Mouse (Mus musculus): ENCODE measurements at regions not wholly inside any gene's neighbourhood (a gene's known extent, or its start where the extent isn't known, plus 50 kb on each side); places are given as distances from the start of the nearest gene placed in this dataset.

DNA sequence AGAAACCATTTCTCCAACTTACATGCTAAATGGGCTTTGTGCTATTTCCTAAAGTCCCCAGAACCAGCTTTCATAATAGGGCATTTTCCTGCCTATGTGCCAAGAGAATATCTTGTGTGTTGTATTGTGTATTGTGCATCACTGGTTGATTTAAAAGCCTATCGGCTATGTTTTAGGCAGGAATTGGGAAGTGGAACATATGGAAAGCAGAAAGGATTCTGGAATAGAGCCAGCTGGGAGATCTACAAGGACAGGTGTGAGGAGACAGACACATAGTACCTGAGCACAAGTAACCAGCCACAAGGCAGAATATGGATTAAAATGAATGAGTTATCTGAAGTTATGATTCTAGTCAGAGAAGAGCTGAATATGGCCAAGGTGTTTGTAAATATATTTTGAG, 236.0 kb downstream of the 1190002N15Rik start:
- no peak overlapping the region for H3K4me2 ChIP-seq (replicated peaks; ENCODE audit: low read depth, low read length, severe bottlenecking)
- no peak for TF ChIP-seq POLR2A (IDR thresholded peaks at IDR 0.05; ENCODE audit: borderline replicate concordance, extremely low read depth, insufficient read depth, insufficient read length)
- no peaks in the 10 kb centered on the region for H3K27me3 ChIP-seq (ENCODE audit: control insufficient read depth, insufficient read depth, low read length)
- 73% methylated on average over 1 of the region's 1 CpGs for WGBS
- no peaks in the 10 kb centered on the region for H3K36me3 ChIP-seq (ENCODE audit: control insufficient read depth, insufficient read depth, low read length)
- H3K4me1 ChIP-seq (ENCODE audit: control insufficient read depth, insufficient read depth, low read length), result peaks cover 9% of the 10 kb centered on the region
- ATAC-seq (ENCODE audit: low FRiP score, low read depth) (no peak), DNase-seq (ENCODE audit: low spot score) (no peak)
- H3K9ac ChIP-seq (ENCODE audit: low read depth, low read length, severe bottlenecking), result no peak overlapping the region
- H3K4me3 ChIP-seq (replicated peaks; ENCODE audit: low read length), result no peak overlapping the region
- H3K9me3 ChIP-seq (ENCODE audit: control insufficient read depth, low read length), result no peaks in the 10 kb centered on the region
- no peak overlapping the region for H3K27ac ChIP-seq (replicated peaks; ENCODE audit: low read depth, low read length)

DNA sequence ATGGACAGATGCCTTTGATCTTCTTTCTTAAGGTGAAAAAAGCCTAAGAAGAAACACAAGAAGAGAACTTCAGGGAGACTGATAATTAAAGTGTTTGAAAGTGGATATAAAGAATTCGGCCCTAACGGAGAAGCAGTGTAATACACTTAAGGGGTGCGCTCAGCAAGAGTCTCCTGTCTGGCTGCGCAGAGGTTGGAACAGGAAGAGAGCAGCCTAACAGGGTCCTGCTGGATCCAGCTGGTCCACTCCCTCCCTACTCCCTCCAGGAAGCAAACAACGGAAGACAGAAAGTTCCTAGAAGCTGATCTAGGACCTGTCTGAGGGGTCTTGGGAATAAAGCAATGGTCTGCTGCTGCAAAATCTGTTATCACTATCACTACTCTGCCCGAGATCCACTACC, 242.4 kb downstream of the 1190002N15Rik start:
- H3K27me3 ChIP-seq (ENCODE audit: control insufficient read depth, insufficient read depth, low read length), result no peaks in the 10 kb centered on the region
- peaks cover 4% of the 10 kb centered on the region; the same call in 1 of the 2 replicates for H3K4me1 ChIP-seq (ENCODE audit: control insufficient read depth, insufficient read depth, low read length)
- no peak for DNase-seq (ENCODE audit: low spot score)
- 79% methylated on average over 6 of the region's 6 CpGs for WGBS
- no peak overlapping the region for H3K9ac ChIP-seq (ENCODE audit: low read depth, low read length, severe bottlenecking)
- H3K36me3 ChIP-seq (ENCODE audit: control insufficient read depth, insufficient read depth, low read length), result no peaks in the 10 kb centered on the region
- no peak overlapping the region for H3K4me2 ChIP-seq (replicated peaks; ENCODE audit: low read depth, low read length, severe bottlenecking)
- H3K27ac ChIP-seq (replicated peaks; ENCODE audit: low read depth, low read length), result no peak overlapping the region
- no peak for TF ChIP-seq POLR2A (IDR thresholded peaks at IDR 0.05; ENCODE audit: borderline replicate concordance, extremely low read depth, insufficient read depth, insufficient read length)
- H3K9me3 ChIP-seq (ENCODE audit: control insufficient read depth, low read length), result no peaks in the 10 kb centered on the region
- H3K4me3 ChIP-seq (replicated peaks; ENCODE audit: low read length), result no peak overlapping the region
- ATAC-seq (ENCODE audit: low FRiP score, low read depth), result no peak

DNA sequence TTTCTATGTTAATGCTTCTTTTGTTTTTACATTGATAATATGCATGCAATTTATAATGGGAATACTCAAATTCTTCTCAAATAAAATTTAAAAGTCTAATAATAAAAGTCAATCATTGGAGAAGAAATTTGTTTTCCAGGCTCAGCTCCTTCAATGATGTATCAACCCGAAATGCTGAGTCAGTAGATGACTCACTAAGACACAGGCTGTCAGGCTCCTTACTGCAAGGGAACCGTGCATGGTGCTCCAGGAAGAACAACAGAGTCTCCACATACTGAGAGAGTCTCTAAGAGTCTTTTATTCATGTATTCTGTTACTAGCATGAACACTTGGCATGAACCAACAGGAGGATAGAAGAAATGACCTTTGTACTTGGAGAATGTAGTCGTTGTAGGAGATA, 245.7 kb downstream of the 1190002N15Rik start:
- no peak overlapping the region for H3K4me2 ChIP-seq (replicated peaks; ENCODE audit: low read depth, low read length, severe bottlenecking)
- no peak for ATAC-seq (ENCODE audit: low FRiP score, low read depth)
- no peak for TF ChIP-seq POLR2A (IDR thresholded peaks at IDR 0.05; ENCODE audit: borderline replicate concordance, extremely low read depth, insufficient read depth, insufficient read length)
- no peak overlapping the region for H3K4me3 ChIP-seq (replicated peaks; ENCODE audit: low read length)
- H3K9me3 ChIP-seq (ENCODE audit: control insufficient read depth, low read length), result no peaks in the 10 kb centered on the region
- no peak for DNase-seq (ENCODE audit: low spot score)
- H3K4me1 ChIP-seq (ENCODE audit: control insufficient read depth, insufficient read depth, low read length), result no peaks in the 10 kb centered on the region
- H3K27me3 ChIP-seq (ENCODE audit: control insufficient read depth, insufficient read depth, low read length), result no peaks in the 10 kb centered on the region
- 79% methylated on average over 3 of the region's 3 CpGs for WGBS
- H3K9ac ChIP-seq (ENCODE audit: low read depth, low read length, severe bottlenecking), result no peak overlapping the region
- H3K36me3 ChIP-seq (ENCODE audit: control insufficient read depth, insufficient read depth, low read length), result no peaks in the 10 kb centered on the region
- H3K27ac ChIP-seq (replicated peaks; ENCODE audit: low read depth, low read length), result no peak overlapping the region

DNA sequence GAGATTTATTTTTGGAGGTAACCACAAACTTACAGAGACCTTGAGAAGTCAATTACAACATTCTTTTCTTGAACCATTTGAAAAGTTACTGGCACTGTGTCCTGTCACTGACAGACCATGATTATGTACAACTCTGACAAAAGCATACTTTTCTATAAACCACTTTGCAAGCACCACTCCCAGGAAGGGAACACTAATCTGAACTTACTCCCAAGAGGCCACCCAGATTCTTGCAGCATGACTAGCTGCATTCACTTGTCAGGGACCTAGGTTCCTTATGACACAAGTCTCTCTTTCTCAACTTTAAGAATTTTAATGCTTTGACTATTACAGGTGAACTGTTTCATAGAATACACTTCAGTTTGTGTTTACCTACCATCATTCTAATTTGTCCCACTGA, 248.3 kb downstream of the 1190002N15Rik start:
- Histone ChIP-seq H3K27ac (replicated peaks; ENCODE audit: low read depth, low read length) (no peak overlapping the region), H3K9ac (ENCODE audit: low read depth, low read length, severe bottlenecking) (no peak overlapping the region), H3K4me1 (ENCODE audit: control insufficient read depth, insufficient read depth, low read length) (no peaks in the 10 kb centered on the region), H3K36me3 (ENCODE audit: control insufficient read depth, insufficient read depth, low read length) (no peaks in the 10 kb centered on the region), H3K9me3 (ENCODE audit: control insufficient read depth, low read length) (no peaks in the 10 kb centered on the region), H3K4me3 (replicated peaks; ENCODE audit: low read length) (no peak overlapping the region), H3K27me3 (ENCODE audit: control insufficient read depth, insufficient read depth, low read length) (no peaks in the 10 kb centered on the region), H3K4me2 (replicated peaks; ENCODE audit: low read depth, low read length, severe bottlenecking) (no peak overlapping the region)
- no peak for TF ChIP-seq POLR2A (IDR thresholded peaks at IDR 0.05; ENCODE audit: borderline replicate concordance, extremely low read depth, insufficient read depth, insufficient read length)
- DNase-seq (ENCODE audit: low spot score) (no peak), ATAC-seq (ENCODE audit: low FRiP score, low read depth) (no peak)

DNA sequence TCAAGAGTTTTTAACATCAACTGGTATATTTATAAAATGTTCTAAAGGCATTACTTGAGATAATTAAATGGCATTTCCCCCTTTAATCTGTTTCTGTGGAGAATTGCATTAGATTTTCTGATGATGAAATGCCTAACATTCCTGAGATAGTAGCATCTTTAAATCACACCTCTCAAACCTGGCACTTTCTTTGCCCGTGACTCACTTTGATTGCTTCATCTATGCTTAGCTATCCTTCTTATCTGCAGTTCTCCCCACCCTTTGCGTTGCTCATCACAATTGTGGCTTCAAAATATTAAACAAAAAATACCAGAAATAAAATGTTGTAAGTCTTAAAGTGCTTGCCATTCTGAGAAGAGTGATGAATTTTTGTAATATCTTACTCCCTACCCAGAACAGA, 250.3 kb downstream of the 1190002N15Rik start:
- H3K9me3 ChIP-seq (ENCODE audit: control insufficient read depth, low read length), result no peaks in the 10 kb centered on the region
- H3K9ac ChIP-seq (ENCODE audit: low read depth, low read length, severe bottlenecking), result no peak overlapping the region
- ATAC-seq (ENCODE audit: low FRiP score, low read depth) (no peak), DNase-seq (ENCODE audit: low spot score) (no peak)
- no peak overlapping the region for H3K4me2 ChIP-seq (replicated peaks; ENCODE audit: low read depth, low read length, severe bottlenecking)
- no peaks in the 10 kb centered on the region for H3K27me3 ChIP-seq (ENCODE audit: control insufficient read depth, insufficient read depth, low read length)
- H3K4me3 ChIP-seq (replicated peaks; ENCODE audit: low read length), result no peak overlapping the region
- WGBS, result 70% methylated on average over 2 of the region's 2 CpGs
- H3K36me3 ChIP-seq (ENCODE audit: control insufficient read depth, insufficient read depth, low read length), result no peaks in the 10 kb centered on the region
- no peak for TF ChIP-seq POLR2A (IDR thresholded peaks at IDR 0.05; ENCODE audit: borderline replicate concordance, extremely low read depth, insufficient read depth, insufficient read length)
- H3K27ac ChIP-seq (replicated peaks; ENCODE audit: low read depth, low read length), result no peak overlapping the region
- no peaks in the 10 kb centered on the region for H3K4me1 ChIP-seq (ENCODE audit: control insufficient read depth, insufficient read depth, low read length)

Measured in limb, embryonic 14.5 days (tissue).